Mouse (Mus musculus) forebrain, embryonic 15.5 days (tissue): Measurements from ENCODE around the gene Klhl10. TPM values are rescaled to one million over a fixed set of nuclear protein-coding genes. Genes with fewer than 3 reads are reported as not detected.

ENCODE experiments used
- microRNA-seq: library from miRNA; unstranded; fragments of <30 nt; microRNA quantifications from one replicate; pipeline ENCODE4, GENCODE M21; 2016
- polyA plus RNA-seq: library from polyadenylated mRNA; unstranded; fragments of >200 nt; fragmentation: Nextera tagmentation; extraction: Ambion mirVana; gene quantifications from 2 replicates; pipeline ENCODE4 v1.2.1, GENCODE M21; 2015

The Klhl10 gene
- polyA plus RNA-seq, 1 experiment from 2014 or later: 0.67 TPM

Small RNA genes within 50 kb of the gene (microRNA-seq; reads per million reads assigned to microRNA genes)
- gene Gm27374 (not detected), gene Mir7116 (not detected)

Other genes with a start within 250 kb of the Klhl10 start
- not detected in 2 replicates for gene Krt9, start 248.7 kb upstream of the Klhl10 start, polyA plus RNA-seq
- 0.25 TPM in 1 of 2 replicates, not detected in the other for gene Krt14, start 234.4 kb upstream of the Klhl10 start, polyA plus RNA-seq
- gene Krt16, start 193.0 kb upstream of the Klhl10 start, polyA plus RNA-seq: not detected in 2 replicates
- gene Krt17, start 180.9 kb upstream of the Klhl10 start, polyA plus RNA-seq: 0.31 TPM in 1 of 2 replicates, not detected in the other
- gene Krt42, start 172.0 kb upstream of the Klhl10 start, polyA plus RNA-seq: not detected in 2 replicates
- gene Eif1, start 122.0 kb upstream of the Klhl10 start, polyA plus RNA-seq: 1,252 and 1,271 TPM in 2 replicates
- 0.57 and 0.78 TPM in 2 replicates for gene Gast, start 107.5 kb upstream of the Klhl10 start, polyA plus RNA-seq
- 94.7 and 128 TPM in 2 replicates for gene Hap1, start 85.8 kb upstream of the Klhl10 start, polyA plus RNA-seq
- gene Jup, start 44.2 kb upstream of the Klhl10 start, polyA plus RNA-seq: 51.4 and 55.4 TPM in 2 replicates
- 13.5 and 14.4 TPM in 2 replicates for gene P3h4, start 27.1 kb upstream of the Klhl10 start, polyA plus RNA-seq
- gene Fkbp10, start 26.2 kb upstream of the Klhl10 start, polyA plus RNA-seq: 16.9 and 17.3 TPM in 2 replicates
- gene Nt5c3b, start 109 bp upstream of the Klhl10 start, polyA plus RNA-seq: 103 and 112 TPM in 2 replicates
- gene Klhl11, start 30.8 kb downstream of the Klhl10 start, polyA plus RNA-seq: 13.5 and 14.0 TPM in 2 replicates
- 230 and 237 TPM in 2 replicates for gene Acly, start 86.1 kb downstream of the Klhl10 start, polyA plus RNA-seq
- gene Ttc25, start 103.7 kb downstream of the Klhl10 start, polyA plus RNA-seq: 1.1 and 2.1 TPM in 2 replicates
- 23.4 and 26.9 TPM in 2 replicates for gene Cnp, start 133.0 kb downstream of the Klhl10 start, polyA plus RNA-seq
- 90.5 and 91.3 TPM in 2 replicates for gene Nkiras2, start 177.3 kb downstream of the Klhl10 start, polyA plus RNA-seq
- gene Dnajc7, start 178.3 kb downstream of the Klhl10 start, polyA plus RNA-seq: 294 and 295 TPM in 2 replicates